Mouse (Mus musculus) liver, postnatal 0 days (tissue): ENCODE results near the gene Fam183b.

Source experiments
- CTCF ChIP-seq: sonication (generic); IDR thresholded peaks from 2 replicates; pipeline ENCODE4 v1.5.1; 2016; ENCODE audit warnings: antibody characterized with exemption, low read depth
- EP300 ChIP-seq: IDR thresholded peaks from 2 replicates; pipeline ENCODE4 v1.6.1; 2016; ENCODE audit warnings: antibody characterized with exemption, low read depth, mild to moderate bottlenecking

- TF ChIP-seq EP300, result no peak
- TF ChIP-seq CTCF, result no peak
Observed at GRCm38 (mm10) chr11:58790646-58791045, 11.1 kb downstream of the Fam183b start.
